Mouse (Mus musculus): ENCODE data around the gene Cd8b1.

DNA sequence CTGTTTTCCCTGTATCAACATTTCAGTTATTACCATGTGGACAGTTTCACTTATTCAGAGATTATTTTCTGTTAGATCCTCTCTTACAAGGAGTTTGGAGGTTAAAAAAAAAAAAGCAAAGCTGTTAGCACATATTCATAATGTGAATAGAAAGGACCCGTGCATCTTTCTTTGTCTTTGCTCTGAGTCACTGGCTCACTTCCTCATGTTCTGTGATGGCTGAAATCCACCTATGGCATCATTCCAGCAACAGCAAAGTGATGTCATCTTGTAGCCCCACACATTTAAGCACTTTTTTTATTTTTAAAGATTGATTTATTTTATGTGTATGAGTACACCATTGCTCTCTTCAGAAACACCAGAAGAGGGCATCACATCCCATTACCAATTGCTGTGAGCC is 43.2 kb upstream of the Cd8b1 start:
- no peak for TF ChIP-seq CTCF (IDR thresholded peaks at IDR 0.05; ENCODE audit: borderline replicate concordance, insufficient read depth, low read length)
- TF ChIP-seq POLR2A (IDR thresholded peaks at IDR 0.05; ENCODE audit: low read depth, low read length), result no peak

All from embryonic fibroblast, embryonic 13.5 days (primary cell).